Mouse (Mus musculus) megakaryocyte-erythroid progenitor cell, adult 5 weeks (primary cell): Measurements from ENCODE around the gene Cyp2b10. TPM values are rescaled to one million over a fixed set of nuclear protein-coding genes. Genes with fewer than 3 reads are reported as not detected.

Experiments used
- polyA plus RNA-seq: library from polyadenylated mRNA; stranded (reverse); fragments of >175 nt; gene quantifications from 2 replicates; pipeline ENCODE4 v1.2.3, GENCODE M21; 2012

The Cyp2b10 gene
- not detected in 2 replicates for polyA plus RNA-seq

GRCm38 (mm10) chr7:25897411-25897810 is at the start of gene Cyp2b10:
Gene Cyp2b10, plus strand, starts transcription at chr7:25897620.

Other genes starting within 250 kb of the Cyp2b10 start
- 101 TPM in 2 replicates for gene Bckdha, start 238.6 kb upstream of the Cyp2b10 start, polyA plus RNA-seq
- gene Exosc5, start 238.5 kb upstream of the Cyp2b10 start, polyA plus RNA-seq: 342 and 378 TPM in 2 replicates
- gene Tmem91, start 222.5 kb upstream of the Cyp2b10 start, polyA plus RNA-seq: 0.66 and 0.83 TPM in 2 replicates
- 95.6 and 108 TPM in 2 replicates for gene B9d2, start 216.8 kb upstream of the Cyp2b10 start, polyA plus RNA-seq
- 1,389 and 1,401 TPM in 2 replicates for gene Tgfb1, start 210.6 kb upstream of the Cyp2b10 start, polyA plus RNA-seq
- 84.5 and 100 TPM in 2 replicates for gene Ccdc97, start 178.5 kb upstream of the Cyp2b10 start, polyA plus RNA-seq
- gene Hnrnpul1, start 142.9 kb upstream of the Cyp2b10 start, polyA plus RNA-seq: 270 and 280 TPM in 2 replicates
- gene Axl, start 108.9 kb upstream of the Cyp2b10 start, polyA plus RNA-seq: 2.4 TPM in 2 replicates
- 0.13 and 0.26 TPM in 2 replicates for gene Cyp2s1, start 80.7 kb upstream of the Cyp2b10 start, polyA plus RNA-seq
- not detected in 2 replicates for gene Cyp2b13, start 163.9 kb downstream of the Cyp2b10 start, polyA plus RNA-seq